Mouse (Mus musculus): ENCODE measurements around the gene Slc12a9.

- TF ChIP-seq GATA1 (IDR thresholded peaks at IDR 0.05; ENCODE audit: borderline replicate concordance, low read length): no peak
- TF ChIP-seq FLI1 (IDR thresholded peaks at IDR 0.05; ENCODE audit: low read length): no peak
Measured at GRCm38 (mm10) chr5:137338663-137339289, 5.4 kb upstream of the Slc12a9 start.
